Mouse (Mus musculus): ENCODE measurements at regions not wholly inside any gene's neighbourhood (a gene's known extent, or its start where the extent isn't known, plus 50 kb on each side); places are given as distances from the start of the nearest gene placed in this dataset.

DNA sequence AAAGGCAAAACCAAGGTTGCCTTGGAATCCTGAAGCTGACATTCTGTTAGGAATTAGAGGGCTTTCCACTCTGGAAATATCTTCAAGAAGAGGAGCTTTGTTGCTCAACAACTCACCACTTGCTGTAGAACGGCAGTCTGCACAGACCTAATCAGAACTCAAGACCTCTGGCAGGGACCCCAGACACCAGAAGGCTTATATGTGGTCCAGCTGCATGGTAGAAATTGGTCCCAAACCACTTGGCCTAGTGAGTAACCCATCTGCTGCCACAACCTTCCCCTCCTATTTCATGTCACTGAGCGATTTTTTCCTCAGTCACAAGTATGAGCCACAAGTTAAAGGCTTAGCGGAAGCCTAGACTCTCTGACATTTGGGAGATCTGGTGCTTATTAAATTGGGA is 105.2 kb upstream of the Adamts18 start:
- TF ChIP-seq MAFK (IDR thresholded peaks at IDR 0.05; ENCODE audit: insufficient read depth, low read depth, low read length) (no peak), CHD2 (IDR thresholded peaks at IDR 0.05; ENCODE audit: low read depth, low read length) (no peak), HCFC1 (IDR thresholded peaks at IDR 0.05; ENCODE audit: borderline replicate concordance, insufficient read depth, low read length) (no peak), ZNF384 (IDR thresholded peaks at IDR 0.05; ENCODE audit: low read depth, low read length) (no peak)

Measured in ES-E14 (cell line).